Mouse (Mus musculus) forebrain, embryonic 10.5 days (tissue): ENCODE data around the gene Zmynd8. TPM values are rescaled to one million over a fixed set of nuclear protein-coding genes. Genes with fewer than 3 reads are reported as not detected.

Experiments used
- DNase-seq: peaks from one replicate; pipeline ENCODE4 v3.0.0-alpha.2; 2017; ENCODE audit warnings: low spot score; ENCODE audit errors: extremely low spot score
- H3K27ac ChIP-seq: fragments of 300-500 bp; sonication (generic); 2 replicates; pipeline ENCODE4 v1.5.1; 2016; ENCODE audit warnings: mild to moderate bottlenecking
- H3K27me3 ChIP-seq: fragments of 300-500 bp; sonication (generic); 2 replicates; pipeline ENCODE4 v1.6.1; 2016; ENCODE audit warnings: mild to moderate bottlenecking; ENCODE audit not compliant: poor library complexity, severe bottlenecking
- H3K36me3 ChIP-seq: fragments of 300-500 bp; sonication (generic); replicated peaks from 2 replicates; pipeline ENCODE4 v1.6.1; 2016; ENCODE audit warnings: mild to moderate bottlenecking, moderate library complexity
- H3K4me1 ChIP-seq: fragments of 300-500 bp; sonication (generic); 2 replicates; pipeline ENCODE4 v1.6.1; 2016
- H3K4me3 ChIP-seq: fragments of 300-500 bp; sonication (generic); 2 replicates; pipeline ENCODE4 v1.5.1; 2016; ENCODE audit warnings: mild to moderate bottlenecking, moderate library complexity
- H3K9me3 ChIP-seq: fragments of 300-500 bp; sonication (generic); 2 replicates; pipeline ENCODE4 v1.6.1; 2016; ENCODE audit warnings: mild to moderate bottlenecking, moderate library complexity
- WGBS: fragments of 180-500 bp; shearing (Covaris S2); methylation state at CpG from one replicate; pipeline ENCODE4 v1.1.7; 2016; 5-methylcytosine and 5-hydroxymethylcytosine counted together
- polyA plus RNA-seq: library from polyadenylated mRNA; unstranded; fragments of >200 nt; fragmentation: Nextera tagmentation; extraction: Ambion mirVana; gene quantifications from 2 replicates; pipeline ENCODE4 v1.2.1, GENCODE M21; 2016

Zmynd8 gene
- polyA plus RNA-seq, 1 experiment from 2014 or later, result 60.2 TPM

DNA sequence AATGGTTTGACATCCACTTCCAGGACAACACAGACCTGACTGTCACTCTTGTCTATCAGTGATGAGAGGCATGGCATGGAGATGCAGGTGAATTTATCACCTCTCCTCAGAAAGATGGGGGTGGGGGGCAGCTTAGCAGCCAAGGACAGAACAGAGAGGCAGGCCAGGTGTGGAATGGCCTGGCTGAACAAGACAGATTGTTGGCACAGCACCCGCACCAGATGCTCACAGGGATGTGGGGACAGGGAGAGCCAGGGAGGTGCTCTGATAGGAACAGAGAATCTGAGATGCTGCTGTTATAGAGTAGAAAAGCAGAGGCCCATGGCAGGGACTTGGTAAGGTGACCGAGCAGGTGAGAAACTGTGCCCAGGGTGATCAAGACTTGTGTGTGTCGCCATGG is 109.1 kb downstream of the Zmynd8 start:
- Histone ChIP-seq H3K27me3 (no peaks in the 10 kb centered on the region), H3K27ac (no peak overlapping the region), H3K36me3 (peaks cover 98% of the 10 kb centered on the region), H3K4me1 (peaks cover 13% of the 10 kb centered on the region), H3K4me3 (no peak overlapping the region), H3K9me3 (no peaks in the 10 kb centered on the region)
- 100% methylated on average over 3 of the region's 3 CpGs for WGBS
- DNase-seq, result no peak

- Histone ChIP-seq H3K4me3 (no peak overlapping the region), H3K27ac (no peak overlapping the region), H3K4me1 (peaks cover 13% of the 10 kb centered on the region), H3K27me3 (no peaks in the 10 kb centered on the region), H3K36me3 (peaks cover 98% of the 10 kb centered on the region), H3K9me3 (no peaks in the 10 kb centered on the region)
- no peak for DNase-seq
- WGBS, result 95% methylated on average over 9 of the region's 9 CpGs
These were observed 110.0 kb downstream of the Zmynd8 start for GRCm38 (mm10) chr2:165788796-165789195.

DNA sequence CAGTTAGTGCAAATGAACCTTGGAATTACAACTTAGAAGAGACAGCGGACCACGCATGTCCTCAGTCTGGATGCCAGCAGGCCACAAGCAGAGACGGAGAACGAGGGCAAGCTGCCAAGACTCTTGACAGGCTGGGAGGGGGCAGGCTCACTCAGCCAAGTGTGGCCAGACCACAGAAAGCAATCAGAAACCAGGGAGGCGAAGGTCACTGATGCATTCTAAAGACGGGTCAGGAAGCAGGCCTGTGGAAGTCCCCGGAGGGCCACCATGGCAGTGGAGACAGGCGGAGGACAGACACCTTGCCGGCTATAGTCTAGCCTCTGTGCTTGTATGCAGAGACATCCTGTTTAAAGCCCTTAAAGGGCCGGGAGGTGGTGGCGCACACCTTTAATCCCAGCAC is 110.8 kb downstream of the Zmynd8 start:
- no peak overlapping the region for H3K4me3 ChIP-seq
- H3K4me1 ChIP-seq, result peaks cover 13% of the 10 kb centered on the region
- H3K27ac ChIP-seq, result no peak overlapping the region
- no peak for DNase-seq
- 93% methylated on average over 11 of the region's 11 CpGs for WGBS
- peaks cover 98% of the 10 kb centered on the region for H3K36me3 ChIP-seq
- no peaks in the 10 kb centered on the region for H3K9me3 ChIP-seq
- no peaks in the 10 kb centered on the region for H3K27me3 ChIP-seq

DNA sequence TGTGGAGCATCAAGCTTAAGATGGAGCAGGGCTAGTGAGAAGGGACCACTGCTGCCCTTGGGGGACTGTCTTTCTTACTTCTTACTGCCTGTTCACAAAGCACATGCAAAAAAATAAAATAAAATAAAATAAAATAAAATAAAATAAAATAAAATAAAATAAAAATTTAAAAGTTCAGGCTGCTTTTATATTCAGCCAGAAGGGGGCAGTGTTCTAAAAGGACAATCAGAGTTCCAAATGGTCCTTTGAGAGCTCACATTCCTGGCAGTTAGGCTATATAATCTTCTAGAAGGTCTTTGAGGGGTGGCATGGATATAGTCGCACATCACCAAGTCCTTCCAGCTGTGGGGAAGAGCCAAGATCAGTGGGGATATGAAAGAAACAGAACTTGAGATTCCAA is 112.3 kb downstream of the Zmynd8 start:
- Histone ChIP-seq H3K4me3 (no peak overlapping the region), H3K9me3 (no peaks in the 10 kb centered on the region), H3K36me3 (peaks cover 98% of the 10 kb centered on the region), H3K27ac (no peak overlapping the region), H3K4me1 (peaks cover 19% of the 10 kb centered on the region), H3K27me3 (no peaks in the 10 kb centered on the region)
- no peak for DNase-seq
- WGBS, result 77% methylated on average over 1 of the region's 1 CpGs

- peaks cover 12% of the 10 kb centered on the region; the same call in 1 of the 2 replicates for H3K4me1 ChIP-seq
- no peak overlapping the region for H3K27ac ChIP-seq
- no peak overlapping the region for H3K4me3 ChIP-seq
- DNase-seq, result no peak
- no peaks in the 10 kb centered on the region for H3K27me3 ChIP-seq
- H3K36me3 ChIP-seq, result peaks cover 91% of the 10 kb centered on the region
- 89% methylated on average over 20 of the region's 20 CpGs for WGBS
- no peaks in the 10 kb centered on the region for H3K9me3 ChIP-seq
These were observed 113.3 kb downstream of the Zmynd8 start for GRCm38 (mm10) chr2:165785312-165786036.

DNA sequence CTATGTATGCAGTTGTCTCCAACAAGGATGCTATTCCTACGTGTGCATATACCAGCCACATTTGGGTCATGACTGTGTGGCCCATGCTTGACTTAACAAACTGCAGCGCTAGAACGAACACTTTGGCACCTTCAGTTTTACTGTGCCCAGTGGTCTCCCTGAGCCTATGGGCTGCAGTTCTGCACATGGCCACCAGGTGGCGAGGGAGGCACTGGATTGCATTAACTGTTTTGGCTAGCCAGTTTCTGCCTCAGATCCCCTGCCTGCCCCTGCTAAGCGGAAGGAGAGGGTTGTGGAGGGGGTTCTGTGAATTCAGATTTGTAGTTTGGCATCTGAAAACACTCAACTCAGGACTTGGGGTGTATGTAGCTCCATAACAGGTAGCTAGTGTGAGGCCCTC is 116.5 kb downstream of the Zmynd8 start:
- Histone ChIP-seq H3K4me1 (peaks cover 18% of the 10 kb centered on the region), H3K9me3 (no peaks in the 10 kb centered on the region), H3K4me3 (no peak overlapping the region), H3K27me3 (no peaks in the 10 kb centered on the region), H3K36me3 (peaks cover 60% of the 10 kb centered on the region), H3K27ac (no peak overlapping the region)
- DNase-seq, result peak; percentile 78
- 36% methylated on average over 5 of the region's 5 CpGs for WGBS

GRCm38 (mm10) chr2:165778927-165779326 is 119.9 kb downstream of the Zmynd8 start:
- Histone ChIP-seq H3K36me3 (peaks cover 27% of the 10 kb centered on the region), H3K4me3 (no peak overlapping the region), H3K4me1 (peaks cover 14% of the 10 kb centered on the region), H3K9me3 (no peaks in the 10 kb centered on the region), H3K27me3 (no peaks in the 10 kb centered on the region), H3K27ac (no peak overlapping the region)
- DNase-seq, result peak; percentile 81
- 29% methylated on average over 6 of the region's 6 CpGs for WGBS

GRCm38 (mm10) chr2:165769375-165769948 is 129.4 kb downstream of the Zmynd8 start:
- H3K4me1 ChIP-seq, result peaks cover 18% of the 10 kb centered on the region
- H3K9me3 ChIP-seq, result no peaks in the 10 kb centered on the region
- WGBS, result 48% methylated on average over 10 of the region's 10 CpGs
- H3K27ac ChIP-seq, result peak overlapping the region; percentile 60
- H3K4me3 ChIP-seq, result no peak overlapping the region
- DNase-seq, result no peak
- H3K27me3 ChIP-seq, result no peaks in the 10 kb centered on the region
- peaks cover 34% of the 10 kb centered on the region for H3K36me3 ChIP-seq

DNA sequence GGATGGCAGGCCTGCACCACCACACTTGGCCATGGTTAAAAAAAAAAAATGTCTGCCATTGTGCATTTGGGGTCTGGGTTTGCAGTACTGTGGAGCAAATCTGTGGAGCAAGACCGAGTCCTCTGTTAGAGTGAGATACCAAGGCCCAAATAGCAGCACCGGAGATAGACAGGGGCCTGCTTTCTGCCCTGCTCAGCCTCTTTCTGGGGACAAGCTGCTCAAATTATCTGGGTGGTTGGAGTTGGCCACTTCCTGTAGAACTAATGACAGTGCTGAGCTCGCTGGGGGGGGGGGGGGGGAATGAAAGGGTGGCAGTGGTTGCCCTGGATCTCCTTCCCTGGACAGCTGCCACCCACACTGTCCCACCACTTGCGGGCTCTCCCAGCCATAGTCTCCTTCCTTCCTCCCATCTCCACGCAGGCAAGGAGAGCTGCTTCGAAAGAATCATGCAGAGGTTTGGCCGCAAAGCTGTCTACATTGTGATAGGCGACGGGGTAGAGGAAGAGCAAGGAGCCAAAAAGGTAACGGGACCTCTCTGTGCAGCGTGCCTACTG is 129.9 kb downstream of the Zmynd8 start:
- Histone ChIP-seq H3K27ac (peak overlapping the region; percentile 60), H3K4me3 (no peak overlapping the region), H3K4me1 (peaks cover 18% of the 10 kb centered on the region), H3K9me3 (no peaks in the 10 kb centered on the region), H3K36me3 (peaks cover 40% of the 10 kb centered on the region), H3K27me3 (no peaks in the 10 kb centered on the region)
- DNase-seq, result no peak
- 66% methylated on average over 11 of the region's 11 CpGs for WGBS

GRCm38 (mm10) chr2:165759421-165759985 is 139.3 kb downstream of the Zmynd8 start:
- 85% methylated on average over 13 of the region's 13 CpGs for WGBS
- Histone ChIP-seq H3K4me1 (peaks cover 29% of the 10 kb centered on the region), H3K36me3 (peaks cover 22% of the 10 kb centered on the region), H3K9me3 (no peaks in the 10 kb centered on the region), H3K27ac (peak overlapping the region; percentile 66), H3K4me3 (no peak overlapping the region), H3K27me3 (no peaks in the 10 kb centered on the region)
- DNase-seq, result no peak

DNA sequence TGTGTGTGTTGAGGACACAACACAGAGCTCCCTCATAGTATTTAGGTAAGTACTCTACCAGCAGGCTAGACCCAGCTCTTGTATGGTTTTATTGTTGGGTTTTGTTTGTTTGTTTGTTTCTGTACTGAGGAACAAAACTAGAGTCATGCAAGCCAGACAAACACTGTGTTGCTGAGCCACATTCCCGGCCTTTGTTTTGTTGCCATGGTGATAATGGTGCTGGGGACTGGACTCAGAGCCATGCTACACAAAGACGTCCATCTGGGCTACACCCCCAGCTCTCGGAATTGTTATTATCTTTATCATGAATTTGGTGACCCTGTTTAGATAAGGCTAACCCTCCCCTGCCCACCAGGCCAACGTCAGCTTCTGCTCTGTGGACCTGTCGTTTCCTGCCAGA is 140.3 kb downstream of the Zmynd8 start:
- peak; percentile 61 for DNase-seq
- WGBS, result 31% methylated on average over 5 of the region's 5 CpGs
- peak overlapping the region; percentile 66 for H3K27ac ChIP-seq

DNA sequence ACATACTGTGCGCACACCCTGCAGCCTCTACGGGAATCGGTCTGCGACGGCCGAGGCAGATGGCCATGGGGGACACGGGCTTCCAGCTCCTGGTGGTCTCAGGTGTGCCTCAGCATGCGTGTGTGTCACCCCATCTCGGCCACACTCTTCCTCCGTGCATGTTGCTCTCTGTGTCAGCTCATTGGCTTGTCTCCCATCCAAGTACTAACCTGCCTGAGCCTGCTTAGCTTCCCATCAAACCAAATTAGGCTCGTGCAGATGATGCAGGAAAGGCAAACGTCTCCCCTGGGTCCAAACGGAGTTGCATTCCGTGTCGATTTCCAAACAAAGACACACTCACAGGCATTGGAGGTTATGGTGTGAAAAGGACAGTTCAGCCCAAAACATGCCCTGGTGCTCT is 141.0 kb downstream of the Zmynd8 start:
- Histone ChIP-seq H3K4me1 (peaks cover 32% of the 10 kb centered on the region), H3K27me3 (no peaks in the 10 kb centered on the region), H3K36me3 (peaks cover 7% of the 10 kb centered on the region; the same call in 1 of the 2 replicates), H3K27ac (peak overlapping the region; percentile 66), H3K4me3 (no peak overlapping the region), H3K9me3 (no peaks in the 10 kb centered on the region)
- WGBS, result 84% methylated on average over 15 of the region's 15 CpGs
- no peak for DNase-seq

More for the DNA sequence above, 140.3 kb downstream of the Zmynd8 start:
- peaks cover 12% of the 10 kb centered on the region for H3K36me3 ChIP-seq
- H3K4me1 ChIP-seq, result peaks cover 32% of the 10 kb centered on the region
- no peaks in the 10 kb centered on the region for H3K9me3 ChIP-seq
- H3K27me3 ChIP-seq, result no peaks in the 10 kb centered on the region
- H3K4me3 ChIP-seq, result no peak overlapping the region

DNA sequence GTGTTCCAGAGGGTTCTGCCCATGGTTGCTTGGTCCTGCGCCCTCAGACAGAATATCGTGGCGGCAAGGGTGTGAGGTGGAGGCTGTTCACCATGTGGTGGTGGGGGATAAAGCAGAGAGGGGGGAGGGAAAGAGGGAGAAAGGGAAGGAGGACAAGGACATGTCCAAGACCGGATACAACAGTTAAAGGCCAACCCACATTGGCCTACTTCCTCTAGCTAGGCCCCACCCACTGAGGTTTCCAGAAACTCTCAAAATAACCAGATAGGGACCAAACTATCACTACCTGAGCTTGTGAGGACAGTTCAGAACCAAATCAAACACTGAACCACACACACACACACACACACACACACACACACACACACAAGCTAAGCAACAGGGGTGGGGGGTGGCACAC is 146.1 kb downstream of the Zmynd8 start:
- DNase-seq, result no peak
- peaks cover 7% of the 10 kb centered on the region; the same call in 1 of the 2 replicates for H3K36me3 ChIP-seq
- WGBS, result 88% methylated on average over 4 of the region's 4 CpGs
- peaks cover 43% of the 10 kb centered on the region for H3K4me1 ChIP-seq
- no peak overlapping the region for H3K27ac ChIP-seq
- H3K9me3 ChIP-seq, result no peaks in the 10 kb centered on the region
- H3K27me3 ChIP-seq, result peaks cover 26% of the 10 kb centered on the region
- H3K4me3 ChIP-seq, result no peak overlapping the region
